Mouse (Mus musculus) CH12.LX (cell line): ENCODE results near the gene Adam15. TPM values are rescaled to one million over a fixed set of nuclear protein-coding genes. Genes with fewer than 3 reads are reported as not detected.

Experiments used
- DNase-seq: peaks from one replicate; pipeline ENCODE4 v3.0.0-alpha.2; 2013; ENCODE audit errors: extremely low read depth
- H3K27ac ChIP-seq: 2 replicates; pipeline ENCODE4 v1.5.1; 2012; ENCODE audit warnings: low read depth, mild to moderate bottlenecking, control low read depth, moderate library complexity; ENCODE audit not compliant: insufficient read depth
- H3K27me3 ChIP-seq: replicated peaks from 2 replicates; pipeline ENCODE3; 2012; ENCODE audit warnings: inconsistent platforms
- H3K36me3 ChIP-seq, 2 experiments: replicated peaks in 1 of 2; 2 replicates each; pipeline versions ENCODE3 to v1.6.1; 2012; ENCODE audit warnings: inconsistent platforms in 1 of 2, low read length in 1 of 2, mild to moderate bottlenecking in 1 of 2, mixed read lengths in 1 of 2, moderate library complexity in 1 of 2; ENCODE audit not compliant: control insufficient read depth in 1 of 2, insufficient read depth in 1 of 2
- H3K4me1 ChIP-seq, 2 experiments: 2 replicates each; pipeline ENCODE4 v1.6.1; 2012; ENCODE audit warnings: inconsistent platforms in 1 of 2, moderate library complexity in 1 of 2; ENCODE audit not compliant: insufficient read depth in 2 of 2, control insufficient read depth in 1 of 2
- H3K4me2 ChIP-seq: 2 replicates; pipeline ENCODE4 v1.6.1; 2012; ENCODE audit warnings: low read depth, mild to moderate bottlenecking, control low read depth; ENCODE audit not compliant: poor library complexity, insufficient read depth, severe bottlenecking
- H3K4me3 ChIP-seq, 3 experiments: fragments of 150-350 bp in 1 of 3; sonication (generic) in 1 of 3; replicated peaks in 1 of 3; 2 replicates each; pipeline versions ENCODE3 to v1.5.1; 2011 to 2012; ENCODE audit warnings: low read depth in 2 of 3, low read length in 2 of 3, mild to moderate bottlenecking in 2 of 3, moderate library complexity in 2 of 3, control low read depth in 1 of 3, improper control_type of control experiment in 1 of 3, inconsistent platforms in 1 of 3, mixed read lengths in 1 of 3; ENCODE audit not compliant: poor library complexity in 1 of 3
- H3K79me2 ChIP-seq: replicated peaks from 2 replicates; pipeline ENCODE4 v1.6.1; 2012; ENCODE audit warnings: mild to moderate bottlenecking, moderate library complexity; ENCODE audit not compliant: control insufficient read depth, poor library complexity, insufficient read depth, severe bottlenecking; ENCODE audit errors: extremely low read depth
- H3K9ac ChIP-seq: 2 replicates; pipeline ENCODE4 v1.6.1; 2012; ENCODE audit warnings: low read depth, mild to moderate bottlenecking, control low read depth, moderate library complexity; ENCODE audit not compliant: insufficient read depth
- H3K9me3 ChIP-seq: replicated peaks from 2 replicates; pipeline ENCODE3; 2012; ENCODE audit warnings: low read length, inconsistent platforms, mixed read lengths
- BHLHE40 ChIP-seq: IDR thresholded peaks from 2 replicates; pipeline ENCODE4 v1.6.1; 2011; ENCODE audit warnings: mild to moderate bottlenecking, low read depth, low read length, improper control_type of control experiment
- CHD2 ChIP-seq: IDR thresholded peaks from 2 replicates; pipeline ENCODE4 v1.6.1; 2011; ENCODE audit warnings: low read length, improper control_type of control experiment
- CTCF ChIP-seq, 2 experiments: IDR thresholded peaks in 1 of 2; conservative IDR thresholded peaks in 1 of 2; 2 replicates each; pipeline ENCODE4 v1.5.1; 2011 to 2012; ENCODE audit warnings: low read depth in 2 of 2, low read length in 2 of 2, improper control_type of control experiment in 1 of 2, inconsistent platforms in 1 of 2, mild to moderate bottlenecking in 1 of 2, moderate library complexity in 1 of 2
- E2F4 ChIP-seq: IDR thresholded peaks from 2 replicates; pipeline ENCODE4 v1.6.1; 2011; ENCODE audit warnings: low read depth, low read length, improper control_type of control experiment; ENCODE audit not compliant: insufficient replicate concordance
- HCFC1 ChIP-seq: IDR thresholded peaks from 2 replicates; pipeline ENCODE4 v1.6.1; 2012; ENCODE audit warnings: low read depth, mild to moderate bottlenecking, inconsistent platforms, low read length, improper control_type of control experiment
- JUN ChIP-seq: IDR thresholded peaks from 2 replicates; pipeline ENCODE4 v1.6.1; 2011; ENCODE audit warnings: low read depth, mild to moderate bottlenecking, low read length, improper control_type of control experiment, moderate library complexity; ENCODE audit not compliant: insufficient read depth
- KAT2A ChIP-seq: IDR thresholded peaks from 2 replicates; pipeline ENCODE4 v1.6.1; 2012; ENCODE audit warnings: low read length, improper control_type of control experiment, inconsistent platforms; ENCODE audit not compliant: insufficient replicate concordance
- MAFK ChIP-seq: IDR thresholded peaks from 2 replicates; pipeline ENCODE4 v1.6.1; 2011; ENCODE audit warnings: low read length, improper control_type of control experiment; ENCODE audit not compliant: insufficient replicate concordance
- MAZ ChIP-seq: IDR thresholded peaks from 2 replicates; pipeline ENCODE4 v1.6.1; 2012; ENCODE audit warnings: low read depth, mild to moderate bottlenecking, inconsistent platforms, low read length, improper control_type of control experiment, moderate library complexity
- MEF2A ChIP-seq: IDR thresholded peaks from 2 replicates; pipeline ENCODE4 v1.6.1; 2014; ENCODE audit warnings: low read depth, mild to moderate bottlenecking, inconsistent platforms, low read length, improper control_type of control experiment, borderline replicate concordance
- MXI1 ChIP-seq: IDR thresholded peaks from 2 replicates; pipeline ENCODE4 v1.6.1; 2011; ENCODE audit warnings: mild to moderate bottlenecking, low read depth, low read length, improper control_type of control experiment
- MYC ChIP-seq: IDR thresholded peaks from 2 replicates; pipeline ENCODE4 v1.6.1; 2011; ENCODE audit warnings: low read depth, mild to moderate bottlenecking, improper control_type of control experiment, low read length
- NELFE ChIP-seq: IDR thresholded peaks from 2 replicates; pipeline ENCODE4 v1.6.1; 2011; ENCODE audit warnings: low read depth, low read length, improper control_type of control experiment
- POLR2AphosphoS2 ChIP-seq: IDR thresholded peaks from 2 replicates; pipeline ENCODE4 v1.6.1; 2011; ENCODE audit warnings: low read depth, low read length, improper control_type of control experiment
- RAD21 ChIP-seq: IDR thresholded peaks from 2 replicates; pipeline ENCODE4 v1.6.1; 2011; ENCODE audit warnings: low read depth, mild to moderate bottlenecking, low read length, improper control_type of control experiment, moderate library complexity
- RCOR1 ChIP-seq: conservative IDR thresholded peaks from 2 replicates; pipeline ENCODE4 v1.6.1; 2012; ENCODE audit warnings: low read depth, mild to moderate bottlenecking, inconsistent platforms, low read length, improper control_type of control experiment
- TBP ChIP-seq: conservative IDR thresholded peaks from 2 replicates; pipeline ENCODE4 v1.6.1; 2011; ENCODE audit warnings: low read depth, low read length, improper control_type of control experiment
- TCF12 ChIP-seq: IDR thresholded peaks from 2 replicates; pipeline ENCODE4 v1.6.1; 2014; ENCODE audit warnings: low read depth, mild to moderate bottlenecking, inconsistent platforms, low read length, improper control_type of control experiment
- UBTF ChIP-seq: IDR thresholded peaks from 2 replicates; pipeline ENCODE4 v1.6.1; 2012; ENCODE audit warnings: low read depth, mild to moderate bottlenecking, inconsistent platforms, low read length, improper control_type of control experiment, moderate library complexity
- ZMIZ1 ChIP-seq: IDR thresholded peaks from 2 replicates; pipeline ENCODE4 v1.6.1; 2012; ENCODE audit warnings: low read depth, mild to moderate bottlenecking, inconsistent platforms, low read length, improper control_type of control experiment
- dilution Hi-C: fragments of 300-500 bp; cut with MboI; formaldehyde crosslinking; loops from 2 replicates; pipeline ENCODE4 v1.14.3; 2020; ENCODE audit warnings: low sequenced_read_pairs; ENCODE audit not compliant: extremely low pct_unique_long_range_greater_than_20kb, extremely low pct_ligation_motif_present
- in situ Hi-C: fragments of 300-500 bp; cut with MboI; formaldehyde crosslinking; loops from 3 replicates; pipeline ENCODE4 v1.14.3; 2019; ENCODE audit warnings: low sequenced_read_pairs, low pct_ligation_motif_present, low pct_unique_long_range_greater_than_20kb, mixed read lengths
- polyA plus RNA-seq: library from polyadenylated mRNA; unstranded; fragments of >175 nt; gene quantifications from 2 replicates; pipeline ENCODE4 v1.2.1, GENCODE M21; 2012; ENCODE audit warnings: low read depth; ENCODE audit not compliant: insufficient read length
- total RNA-seq, 2 experiments: library from RNA; depleted of rRNA; stranded (reverse); fragments of 300-350 nt in 1 of 2; fragments of >200 nt in 1 of 2; gene quantifications; 2 replicates each; pipeline ENCODE4 v1.2.3; 2012 to 2014

Gene Adam15
- total and polyA plus RNA-seq, 3 experiments: 5.8 to 39.1 (median 26.5) TPM

DNA sequence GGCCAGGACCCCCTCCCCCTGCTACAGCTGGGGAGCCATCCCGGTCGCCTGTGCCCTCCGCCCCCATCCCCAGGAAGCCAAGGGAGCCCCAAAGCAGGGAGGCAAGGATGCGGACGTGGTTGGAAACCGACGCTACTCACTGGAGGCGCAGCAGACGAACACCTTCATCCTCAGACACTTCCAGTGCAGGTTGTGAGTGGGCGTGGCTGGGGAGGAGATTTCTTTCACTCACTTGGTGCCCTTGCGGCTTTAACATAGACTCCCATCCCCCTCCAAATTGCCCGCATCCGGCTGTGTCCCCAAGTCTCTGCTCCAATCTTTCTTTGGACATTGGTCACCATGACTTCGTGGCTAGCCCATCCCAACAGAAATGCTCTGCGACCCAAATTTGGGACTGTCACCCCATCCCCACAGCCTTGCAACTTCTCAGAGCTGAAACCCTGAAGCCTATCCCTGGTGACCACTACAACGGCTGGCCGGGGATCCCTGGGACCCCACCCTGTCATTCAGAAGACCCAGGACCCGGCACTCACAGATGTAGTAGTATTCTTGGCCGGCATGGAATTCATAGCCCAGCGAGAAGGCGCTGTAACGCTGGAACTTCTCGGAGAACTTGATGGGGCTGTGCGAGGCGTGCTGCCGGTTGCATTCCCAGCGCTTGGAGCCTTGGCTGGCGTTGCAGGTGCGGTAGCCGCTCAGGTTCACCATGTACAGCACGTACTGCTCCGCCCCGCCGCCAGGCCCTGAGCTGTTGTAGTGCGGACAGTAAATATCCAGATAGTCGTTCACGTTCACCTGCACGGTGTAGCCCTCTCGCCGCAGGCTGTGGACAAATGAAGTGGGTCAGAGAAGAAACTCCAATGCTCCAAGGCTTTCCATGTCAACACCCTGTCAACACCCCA is 33.6 kb downstream of the Adam15 start:
- dilution Hi-C loops (no loop called here), in situ Hi-C loops (no loop called here)
- TF ChIP-seq MAFK: no peak
- TF ChIP-seq NELFE: no peak
- TF ChIP-seq MYC: no peak
- TF ChIP-seq ZMIZ1: no peak
- TF ChIP-seq BHLHE40: no peak
- no peak for TF ChIP-seq KAT2A
- no peak for TF ChIP-seq CTCF (conservative IDR thresholded peaks at IDR 0.05 in 1 of 2, IDR thresholded peaks at IDR 0.05 in 1 of 2; ENCODE audit: low read depth in 2 of 2, low read length in 2 of 2)
- no peak for TF ChIP-seq POLR2AphosphoS2
- TF ChIP-seq MXI1: no peak
- no peak for TF ChIP-seq E2F4
- TF ChIP-seq MAZ: no peak
- TF ChIP-seq HCFC1: no peak
- no peak for TF ChIP-seq CHD2
- TF ChIP-seq RAD21: no peak
- no peak for TF ChIP-seq MEF2A
- no peak for TF ChIP-seq TBP
- no peak for TF ChIP-seq JUN
- no peak for TF ChIP-seq TCF12
- TF ChIP-seq RCOR1: no peak
- TF ChIP-seq UBTF: no peak
- no peak for DNase-seq
- no peaks in the 10 kb centered on the region for H3K79me2 ChIP-seq
- H3K27ac ChIP-seq: no peak overlapping the region
- peaks cover 3% of the 10 kb centered on the region for H3K9me3 ChIP-seq
- peak overlapping the region; percentile 58 for H3K4me2 ChIP-seq
- H3K4me1 ChIP-seq: peaks cover 28 to 61% of the 10 kb centered on the region in 2 experiments
- peaks cover 42% of the 10 kb centered on the region for H3K27me3 ChIP-seq
- H3K4me3 ChIP-seq: peak overlapping the region; percentile 13 to 50 (median 31)
- no peaks in the 10 kb centered on the region for H3K36me3 ChIP-seq
- no peak overlapping the region for H3K9ac ChIP-seq
